Mouse (Mus musculus): ENCODE results near the gene Hspa2.

Hspa2 gene

GRCm38 (mm10) chr12:76378556-76378955 lies 25.4 kb upstream of the Hspa2 start:
- no peak for DNase-seq

GRCm38 (mm10) chr12:76380151-76380550 lies 23.8 kb upstream of the Hspa2 start:
- DNase-seq, result no peak

GRCm38 (mm10) chr12:76385342-76385741 lies 18.6 kb upstream of the Hspa2 start:
- no peak for DNase-seq

DNA sequence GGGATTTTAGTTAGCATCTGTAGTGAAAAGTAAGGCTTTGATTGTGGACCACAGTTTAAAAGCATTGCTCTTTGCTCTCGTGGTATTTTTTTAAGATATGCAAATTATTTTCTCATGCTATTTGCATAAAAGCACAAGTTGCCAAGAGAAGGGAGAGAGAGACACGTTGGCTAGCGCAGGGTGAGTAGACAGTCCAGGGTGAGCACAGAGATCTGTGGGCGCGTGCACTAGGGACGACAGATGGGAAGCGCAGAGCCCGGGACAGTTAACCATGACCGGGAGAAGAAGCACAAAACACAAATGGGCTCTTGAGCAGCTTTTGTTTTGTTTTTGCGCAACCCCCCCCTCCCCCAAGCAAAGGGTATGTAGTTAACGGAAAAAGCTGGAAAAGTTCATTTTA lies 15.2 kb upstream of the Hspa2 start:
- DNase-seq, result peak; percentile 67 to 74

DNA sequence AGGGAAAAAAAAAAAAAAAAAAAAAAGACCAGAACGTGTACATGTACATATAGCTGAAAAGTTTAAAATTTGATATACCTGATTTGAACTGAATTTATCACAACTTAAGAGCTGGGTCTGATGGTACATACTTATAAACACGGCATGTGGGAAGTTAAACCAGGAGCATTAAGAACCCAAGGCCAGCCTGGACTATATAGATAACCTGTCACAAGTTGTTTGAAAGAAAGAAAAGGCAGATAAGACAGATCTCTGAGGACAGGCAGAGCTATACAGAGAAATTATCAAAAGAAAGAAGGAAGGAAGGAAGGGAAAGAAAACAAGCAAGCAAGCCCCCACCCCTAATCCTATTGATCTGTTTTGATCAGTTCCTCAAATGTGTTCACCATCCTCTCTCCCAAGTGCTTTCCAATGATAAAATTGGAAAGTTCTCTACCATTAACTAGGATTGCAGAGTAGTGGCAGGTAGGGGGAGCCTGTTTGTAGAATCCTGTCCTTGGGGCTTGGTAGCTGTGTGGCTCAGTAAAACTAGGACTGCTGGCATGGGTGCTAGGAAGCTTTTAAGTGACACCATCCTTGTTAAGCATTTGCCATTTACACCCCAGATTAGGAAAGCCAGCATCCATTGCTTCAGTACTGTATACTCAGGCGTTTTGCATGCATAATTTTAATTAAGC lies 12.2 kb upstream of the Hspa2 start:
- no peak for DNase-seq

- no peak for DNase-seq
Measured at GRCm38 (mm10) chr12:76392979-76393378, 11.0 kb upstream of the Hspa2 start.

DNA sequence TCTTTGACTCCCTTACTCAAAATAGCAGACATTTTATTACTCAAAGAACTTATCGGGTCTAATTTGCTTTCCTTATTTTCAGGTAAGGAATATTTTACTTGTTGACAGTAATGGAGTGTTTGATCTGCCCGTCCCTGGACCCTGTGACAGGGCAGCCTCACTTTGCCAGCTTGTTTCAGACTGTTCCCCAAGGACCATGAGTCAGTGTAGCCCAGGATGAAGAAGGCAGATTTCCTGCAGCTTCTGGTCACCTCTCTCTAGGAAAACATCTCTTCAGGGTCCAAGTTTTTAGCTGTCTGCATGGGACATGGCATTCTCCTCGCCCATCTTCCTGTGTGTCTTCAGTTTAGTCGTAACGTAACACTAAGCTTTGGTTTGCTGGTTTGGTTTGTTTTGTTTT lies 6.7 kb upstream of the Hspa2 start:
- no peak for DNase-seq

- DNase-seq, result peak in 1 of 2 experiments; percentile 19
Measured at GRCm38 (mm10) chr12:76401674-76402073, 2.3 kb upstream of the Hspa2 start.

- peak in 1 of 2 experiments; percentile 15 for DNase-seq
Measured at GRCm38 (mm10) chr12:76402991-76403885, 738 bp upstream of the Hspa2 start.

GRCm38 (mm10) chr12:76404836-76405182 lies 833 bp downstream of the Hspa2 start:
- no peak for DNase-seq

DNA sequence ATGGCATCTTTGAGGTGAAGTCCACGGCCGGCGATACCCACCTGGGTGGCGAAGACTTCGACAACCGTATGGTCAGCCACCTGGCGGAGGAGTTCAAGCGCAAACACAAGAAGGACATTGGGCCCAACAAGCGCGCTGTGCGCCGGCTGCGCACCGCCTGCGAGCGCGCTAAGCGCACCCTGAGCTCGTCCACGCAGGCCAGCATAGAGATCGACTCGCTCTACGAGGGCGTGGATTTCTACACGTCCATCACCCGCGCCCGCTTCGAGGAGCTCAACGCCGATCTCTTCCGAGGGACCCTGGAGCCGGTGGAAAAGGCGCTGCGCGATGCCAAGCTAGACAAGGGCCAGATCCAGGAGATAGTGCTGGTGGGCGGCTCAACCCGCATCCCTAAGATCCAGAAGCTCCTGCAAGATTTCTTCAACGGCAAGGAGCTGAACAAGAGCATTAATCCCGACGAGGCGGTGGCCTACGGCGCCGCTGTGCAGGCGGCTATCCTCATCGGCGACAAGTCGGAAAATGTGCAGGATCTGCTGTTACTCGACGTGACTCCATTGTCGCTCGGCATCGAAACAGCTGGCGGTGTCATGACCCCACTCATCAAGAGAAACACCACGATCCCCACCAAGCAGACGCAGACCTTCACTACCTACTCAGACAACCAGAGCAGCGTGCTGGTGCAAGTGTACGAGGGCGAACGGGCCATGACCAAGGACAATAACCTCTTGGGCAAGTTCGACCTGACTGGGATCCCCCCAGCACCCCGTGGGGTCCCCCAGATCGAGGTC lies 1.4 kb downstream of the Hspa2 start:
- peak; percentile 65 to 71 for DNase-seq

- DNase-seq, result peak; percentile 26 to 47
Measured at GRCm38 (mm10) chr12:76405971-76406370, 2.0 kb downstream of the Hspa2 start.

GRCm38 (mm10) chr12:76407184-76407583 lies 3.2 kb downstream of the Hspa2 start:
- no peak for DNase-seq

GRCm38 (mm10) chr12:76409166-76409565 lies 5.2 kb downstream of the Hspa2 start:
- no peak for DNase-seq

GRCm38 (mm10) chr12:76415383-76416010 lies 11.5 kb downstream of the Hspa2 start:
- DNase-seq, result no peak

DNA sequence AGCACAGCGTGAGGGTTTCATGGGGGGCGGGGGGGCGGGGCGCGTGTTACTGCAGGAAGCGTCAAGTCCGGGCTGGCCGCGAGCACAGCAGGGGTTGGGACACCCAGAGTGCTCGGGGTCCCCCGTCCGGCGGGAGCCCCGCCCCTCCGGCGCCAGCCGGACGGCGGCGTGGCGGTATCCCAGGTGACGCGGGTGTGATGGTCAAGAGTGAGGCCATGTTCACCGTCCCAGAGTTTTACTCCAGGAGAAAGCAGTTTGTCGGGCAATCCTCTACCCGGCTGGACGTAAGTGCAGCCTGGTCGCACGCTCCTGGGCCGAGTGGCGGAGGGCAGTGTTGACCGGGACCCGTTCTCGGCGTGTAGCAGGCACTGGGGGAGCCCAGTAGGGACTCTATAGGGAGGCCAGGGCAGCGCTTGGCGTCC lies 13.5 kb downstream of the Hspa2 start, which contains the start of gene Ppp1r36:
Gene Ppp1r36 (plus strand): TSS at position 106 of the 422 bp plus-strand sequence.
- DNase-seq, result peak in 1 of 2 experiments; percentile 22

- no peak for DNase-seq
Measured at GRCm38 (mm10) chr12:76418346-76418745, 14.4 kb downstream of the Hspa2 start.

- no peak for DNase-seq
Measured at GRCm38 (mm10) chr12:76425256-76425655, 21.3 kb downstream of the Hspa2 start.

- DNase-seq, result no peak
Measured at GRCm38 (mm10) chr12:76427546-76427945, 23.6 kb downstream of the Hspa2 start.

DNA sequence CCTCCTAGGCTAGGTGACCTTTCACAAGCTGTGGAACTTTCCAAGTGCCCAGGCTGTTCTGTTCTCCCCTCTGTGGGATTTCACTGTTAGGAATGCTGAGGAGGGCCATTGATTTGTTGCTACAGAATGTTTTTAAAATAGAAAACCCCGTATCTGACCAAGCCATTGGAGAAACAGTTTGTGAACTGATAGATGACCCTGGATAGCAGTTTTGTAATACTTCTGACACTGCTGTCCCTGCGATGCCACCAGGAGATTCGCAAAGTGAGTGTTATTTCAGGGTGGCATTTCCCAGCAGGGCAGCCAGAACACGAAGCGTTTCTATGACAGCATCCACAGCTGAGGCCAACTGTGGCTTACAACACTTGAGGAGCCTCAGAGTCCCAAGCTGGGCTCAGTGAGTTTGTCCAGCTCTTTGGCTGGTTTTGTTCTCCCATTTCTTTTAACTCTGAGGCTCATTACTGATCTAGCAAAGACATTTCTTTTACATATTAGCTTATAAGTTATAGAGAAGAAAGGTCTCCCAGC lies 27.0 kb downstream of the Hspa2 start:
- peak in 1 of 2 experiments; percentile 14 for DNase-seq

DNA sequence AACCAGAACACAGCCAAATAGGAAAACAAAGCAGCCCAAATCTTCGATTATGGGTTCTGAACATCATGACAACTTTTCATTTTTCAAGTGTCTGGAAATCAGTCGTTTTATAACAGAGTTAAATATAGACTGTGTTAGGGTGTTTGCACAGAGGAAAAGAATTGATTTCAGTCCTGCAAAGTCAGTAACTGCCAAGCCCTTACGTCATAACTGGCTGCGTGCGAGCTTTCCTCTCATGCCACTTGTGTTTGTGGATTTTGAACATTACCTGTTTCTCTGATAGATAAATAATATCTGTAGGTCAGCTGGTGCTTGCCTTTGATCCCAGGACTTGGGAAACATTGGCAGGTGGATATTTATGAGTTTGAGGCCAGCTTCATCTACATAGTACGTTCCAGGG lies 27.5 kb downstream of the Hspa2 start:
- DNase-seq, result no peak

- DNase-seq, result no peak
Measured at GRCm38 (mm10) chr12:76434111-76434510, 30.1 kb downstream of the Hspa2 start.
